12 mouse cellular contexts compared by ENCODE assay signal in the genomic region with DNA sequence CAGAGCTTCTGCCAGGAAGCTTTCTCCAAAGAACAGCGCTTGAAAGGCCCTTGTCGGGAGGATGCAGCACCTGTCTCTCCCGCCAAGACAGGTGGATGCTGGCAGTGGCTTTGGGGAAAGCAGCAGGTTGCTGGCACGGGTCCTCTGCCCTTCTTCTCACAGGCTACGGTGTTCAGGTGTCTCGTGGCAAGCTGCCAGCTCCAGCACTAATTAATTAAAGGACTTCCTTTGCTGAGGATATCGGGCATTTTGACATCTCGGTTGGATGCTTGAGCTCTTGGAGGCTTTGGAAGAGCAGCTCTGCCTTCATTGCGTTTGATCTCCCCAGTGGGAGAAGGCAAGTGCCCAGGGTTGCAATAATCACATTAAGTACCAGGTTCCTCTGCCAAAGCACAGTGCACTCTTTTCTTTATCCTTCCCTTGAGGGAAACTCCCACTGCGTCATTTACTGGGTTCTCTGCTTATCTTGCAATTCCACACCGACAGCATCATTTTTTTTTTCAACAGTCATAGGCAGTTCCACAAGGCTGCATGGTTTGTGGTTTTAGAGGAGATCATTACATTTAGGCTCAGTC.
DNase-seq lines count a peak whose midpoint lies in the region; ATAC-seq and TF ChIP-seq lines count a peak whose summit lies in the region.
"Had no signal": no experiment of that assay in that cellular context is flagged by ENCODE, and none has a peak within 500 bp of the region (broad histone marks: within the 10 kb centered on the region; RNA-seq: fewer than 3 reads in every experiment).

No protein-coding gene starts in this region.

- no peaks in the 10 kb centered on the region for H3K9me3 ChIP-seq in hindbrain, embryonic 15.5 days
- no peaks in the 10 kb centered on the region for H3K9me3 ChIP-seq in hindbrain, embryonic 10.5 days
- no peaks in the 10 kb centered on the region for H3K9me3 ChIP-seq in E14TG2a.4 (ENCODE audit: low read length)
- H3K9me3 ChIP-seq in liver, embryonic 14.5 days (ENCODE audit: control insufficient read depth, low read length), result no peaks in the 10 kb centered on the region
- H3K9me3 ChIP-seq: forebrain, embryonic 13.5 days; heart, embryonic 13.5 days; lung, embryonic 15.5 days had no signal

- no peak overlapping the region for H3K9ac ChIP-seq in hindbrain, embryonic 15.5 days
- peak overlapping the region; percentile 37 for H3K9ac ChIP-seq in liver, embryonic 14.5 days (replicated peaks)
- H3K9ac ChIP-seq: forebrain, embryonic 13.5 days; heart, embryonic 13.5 days; lung, embryonic 15.5 days had no signal

- TF ChIP-seq CTCF in E14TG2a.4 (conservative IDR thresholded peaks at IDR 0.05; ENCODE audit: low read length), result no peak
- TF ChIP-seq CTCF in liver, embryonic 14.5 days (IDR thresholded peaks at IDR 0.05; ENCODE audit: low read depth), result no peak

- no peak for DNase-seq in hindbrain, embryonic 10.5 days (ENCODE audit: low spot score)
- peak; percentile 93 to 97 for DNase-seq in cerebellum, postnatal 10 days
- peak; percentile 36 to 66 (median 47) for DNase-seq in liver, embryonic 14.5 days (ENCODE audit: low read depth in 3 of 3, low spot score in 3 of 3)
- no peak for DNase-seq in frontal cortex, postnatal 10 days (ENCODE audit: low spot score in 2 of 2)
- no peak for DNase-seq in thymus, postnatal 36 days
- DNase-seq in layer of hippocampus, adult 8-10 months (ENCODE audit: low spot score in 2 of 2), result no peak

- WGBS in hindbrain, embryonic 15.5 days, result 35% methylated on average over 11 of the region's 11 CpGs
- 61% methylated on average over 11 of the region's 11 CpGs for WGBS in hindbrain, embryonic 10.5 days
- 34% methylated on average over 11 of the region's 11 CpGs for WGBS in liver, embryonic 14.5 days (ENCODE audit: insufficient replicate concordance)

- no peaks in the 10 kb centered on the region for H3K36me3 ChIP-seq in hindbrain, embryonic 15.5 days
- no peaks in the 10 kb centered on the region for H3K36me3 ChIP-seq in hindbrain, embryonic 10.5 days
- H3K36me3 ChIP-seq in E14TG2a.4 (ENCODE audit: insufficient read depth, low read length), result no peaks in the 10 kb centered on the region
- H3K36me3 ChIP-seq in liver, embryonic 14.5 days (replicated peaks; ENCODE audit: control insufficient read depth, insufficient read depth, low read depth), result no peaks in the 10 kb centered on the region
- H3K36me3 ChIP-seq: heart, embryonic 13.5 days; lung, embryonic 15.5 days had no signal

- H3K4me3 ChIP-seq in hindbrain, embryonic 15.5 days, result no peak overlapping the region
- H3K4me3 ChIP-seq in hindbrain, embryonic 10.5 days, result no peak overlapping the region
- peak overlapping the region; percentile 62 for H3K4me3 ChIP-seq in E14TG2a.4 (replicated peaks; ENCODE audit: low read length)
- H3K4me3 ChIP-seq in liver, embryonic 14.5 days (ENCODE audit: insufficient read depth in 1 of 2, low read depth in 2 of 2, low read length in 2 of 2), result no peak overlapping the region
- H3K4me3 ChIP-seq: forebrain, embryonic 13.5 days; heart, embryonic 13.5 days; lung, embryonic 15.5 days had no signal

- ATAC-seq in hindbrain, embryonic 15.5 days (ENCODE audit: low FRiP score, low read depth), result no peak
- peak; percentile 76 for ATAC-seq in liver, embryonic 14.5 days (ENCODE audit: insufficient read depth)
- ATAC-seq: forebrain, embryonic 13.5 days; Patski had no signal

- no peaks in the 10 kb centered on the region for H3K27me3 ChIP-seq in hindbrain, embryonic 15.5 days
- peaks cover 28% of the 10 kb centered on the region; the same call in 1 of the 2 replicates for H3K27me3 ChIP-seq in hindbrain, embryonic 10.5 days (ENCODE audit: insufficient read depth, poor library complexity, severe bottlenecking)
- peaks cover 26% of the 10 kb centered on the region for H3K27me3 ChIP-seq in E14TG2a.4 (ENCODE audit: insufficient read depth, low read length)
- no peaks in the 10 kb centered on the region for H3K27me3 ChIP-seq in liver, embryonic 14.5 days (ENCODE audit: control insufficient read depth, insufficient read depth, low read length)
- H3K27me3 ChIP-seq: heart, embryonic 13.5 days had no signal

- TF ChIP-seq EP300 in liver, embryonic 14.5 days (IDR thresholded peaks at IDR 0.05; ENCODE audit: low read depth), result peak; percentile 81

- peaks cover 23% of the 10 kb centered on the region for H3K4me1 ChIP-seq in hindbrain, embryonic 15.5 days (replicated peaks)
- H3K4me1 ChIP-seq in hindbrain, embryonic 10.5 days (replicated peaks), result peaks cover 15% of the 10 kb centered on the region; the same call in 1 of the 2 replicates
- H3K4me1 ChIP-seq in E14TG2a.4 (replicated peaks; ENCODE audit: low read depth, low read length), result peaks cover 8% of the 10 kb centered on the region; the same call in 1 of the 2 replicates
- H3K4me1 ChIP-seq in liver, embryonic 14.5 days (replicated peaks; ENCODE audit: control insufficient read depth in 2 of 2, insufficient read depth in 2 of 2, low read length in 1 of 2), result peaks cover 13 to 21% of the 10 kb centered on the region in 2 experiments
- H3K4me1 ChIP-seq: lung, embryonic 15.5 days had no signal

- no peak overlapping the region for H3K4me2 ChIP-seq in hindbrain, embryonic 15.5 days
- peak overlapping the region; percentile 39 for H3K4me2 ChIP-seq in liver, embryonic 14.5 days (ENCODE audit: low read depth)
- H3K4me2 ChIP-seq: forebrain, embryonic 13.5 days; heart, embryonic 13.5 days; lung, embryonic 15.5 days had no signal

- H3K27ac ChIP-seq in hindbrain, embryonic 15.5 days (replicated peaks), result 0 out of 2 replicates have a peak overlapping the region, but pooled peaks have one; percentile 15
- H3K27ac ChIP-seq in hindbrain, embryonic 10.5 days, result no peak overlapping the region
- no peak overlapping the region; the same call in 1 of the 2 replicates for H3K27ac ChIP-seq in liver, embryonic 14.5 days
- H3K27ac ChIP-seq: forebrain, embryonic 13.5 days; heart, embryonic 13.5 days; lung, embryonic 15.5 days had no signal

Comparison
In these comparisons a context has a peak if more than half of its experiments do, and no peak if none do; other contexts are left out.
1. DNase-seq: peak in cerebellum, postnatal 10 days (2 of 2) and liver, embryonic 14.5 days (3 of 3); none in hindbrain, embryonic 10.5 days (single experiment), frontal cortex, postnatal 10 days (0 of 2), thymus, postnatal 36 days (0 of 2) and layer of hippocampus, adult 8-10 months (0 of 2).